Mouse (Mus musculus) spleen, adult 2 months (tissue): ENCODE results near the gene Zfp454. TPM values are rescaled to one million over a fixed set of nuclear protein-coding genes. Genes with fewer than 3 reads are reported as not detected.

Experiments
- DNase-seq, 2 experiments: peaks; one replicate each; pipeline versions ENCODE4 v3.0.0 to v3.0.0-alpha.2; 2012 to 2021; ENCODE audit warnings: low spot score in 2 of 2, low read depth in 1 of 2
- H3K27ac ChIP-seq: fragments of 200-500 bp; 2 replicates; pipeline ENCODE4 v1.5.1; 2012; ENCODE audit warnings: low read length, inconsistent platforms; ENCODE audit not compliant: insufficient read depth
- H3K27me3 ChIP-seq: fragments of 200-500 bp; 2 replicates; pipeline ENCODE4 v1.6.1; 2012; ENCODE audit warnings: mild to moderate bottlenecking, moderate library complexity, low read length, inconsistent platforms; ENCODE audit not compliant: control insufficient read depth, insufficient read depth
- H3K36me3 ChIP-seq: fragments of 200-500 bp; 2 replicates; pipeline ENCODE4 v1.6.1; 2012; ENCODE audit warnings: mild to moderate bottlenecking, low read length, inconsistent platforms; ENCODE audit not compliant: control insufficient read depth, insufficient read depth
- H3K4me1 ChIP-seq: fragments of 200-500 bp; 2 replicates; pipeline ENCODE4 v1.6.1; 2011; ENCODE audit warnings: inconsistent platforms; ENCODE audit not compliant: control insufficient read depth, insufficient read depth, insufficient read length
- H3K4me3 ChIP-seq: fragments of 200-500 bp; 2 replicates; pipeline ENCODE4 v1.5.1; 2011; ENCODE audit warnings: mild to moderate bottlenecking, inconsistent platforms; ENCODE audit not compliant: insufficient read depth, insufficient read length; ENCODE audit errors: extremely low read depth
- CTCF ChIP-seq: fragments of 200-500 bp; IDR thresholded peaks from 2 replicates; pipeline ENCODE4 v1.5.1; 2011; ENCODE audit warnings: mild to moderate bottlenecking, inconsistent platforms; ENCODE audit not compliant: insufficient read depth, insufficient read length, insufficient replicate concordance; ENCODE audit errors: extremely low read depth
- POLR2A ChIP-seq: fragments of 200-500 bp; IDR thresholded peaks from 2 replicates; pipeline ENCODE4 v1.6.1; 2011; ENCODE audit warnings: low read depth, low read length, inconsistent platforms
- WGBS: fragments of 180-500 bp; shearing (Covaris S2); methylation state at CpG from one replicate; pipeline ENCODE4 v1.1.7; 2018; 5-methylcytosine and 5-hydroxymethylcytosine counted together
- polyA plus RNA-seq: library from polyadenylated mRNA; depleted of rRNA; stranded (reverse); fragments of >200 nt; gene quantifications from 2 replicates; pipeline ENCODE4 v1.2.3, GENCODE M21; 2012

The Zfp454 gene
- polyA plus RNA-seq, 1 experiment: not detected

DNA sequence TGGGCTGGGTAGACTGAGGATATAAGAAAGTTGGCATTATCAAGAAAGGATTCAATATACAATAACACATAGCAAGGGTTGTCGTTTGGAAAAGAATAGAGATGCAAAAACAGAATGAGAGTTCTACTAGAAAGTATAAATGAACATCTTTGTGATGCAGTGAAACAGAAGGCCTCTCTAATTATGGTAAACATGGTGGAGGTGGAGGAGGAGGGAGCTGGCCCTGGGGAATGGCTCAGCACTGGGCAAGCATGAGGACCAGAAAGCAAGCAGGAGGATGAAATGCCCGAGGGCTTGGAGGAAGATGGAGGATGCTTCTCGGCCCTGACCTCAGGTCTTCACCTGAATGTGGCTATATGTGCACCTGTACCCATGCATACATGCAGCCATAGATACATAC lies 27.0 kb upstream of the Zfp454 start:
- no peak for TF ChIP-seq CTCF
- no peak for TF ChIP-seq POLR2A
- no peak for DNase-seq
- WGBS: 91% methylated on average over 3 of the region's 3 CpGs
- Histone ChIP-seq H3K36me3 (no peaks in the 10 kb centered on the region), H3K4me3 (no peak overlapping the region), H3K27ac (no peak overlapping the region), H3K4me1 (no peaks in the 10 kb centered on the region), H3K27me3 (no peaks in the 10 kb centered on the region)

DNA sequence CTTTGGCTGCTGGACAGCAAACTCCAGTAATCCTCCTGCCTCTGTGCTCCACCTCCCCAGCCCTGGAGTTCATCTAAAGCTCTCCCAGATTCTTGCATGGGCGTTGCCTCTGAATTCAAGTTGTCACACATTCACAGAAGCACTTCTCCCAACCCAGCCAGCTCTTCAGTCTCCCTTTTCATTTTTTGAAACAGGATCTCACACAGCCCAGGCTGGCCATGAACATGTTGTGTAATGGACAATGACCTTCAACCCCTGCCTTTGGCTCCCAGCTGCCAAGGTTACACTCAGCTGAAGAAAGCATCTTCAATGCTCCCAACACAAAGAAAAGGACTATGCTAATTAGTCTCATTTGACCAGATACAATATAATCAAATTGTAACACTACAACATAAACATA lies 25.9 kb upstream of the Zfp454 start:
- Histone ChIP-seq H3K27me3 (no peaks in the 10 kb centered on the region), H3K4me1 (no peaks in the 10 kb centered on the region), H3K27ac (no peak overlapping the region), H3K36me3 (peaks cover 2% of the 10 kb centered on the region; the same call in 1 of the 2 replicates), H3K4me3 (no peak overlapping the region)
- TF ChIP-seq POLR2A (no peak), CTCF (no peak)
- DNase-seq: no peak
- WGBS: 89% methylated on average over 1 of the region's 1 CpGs

DNA sequence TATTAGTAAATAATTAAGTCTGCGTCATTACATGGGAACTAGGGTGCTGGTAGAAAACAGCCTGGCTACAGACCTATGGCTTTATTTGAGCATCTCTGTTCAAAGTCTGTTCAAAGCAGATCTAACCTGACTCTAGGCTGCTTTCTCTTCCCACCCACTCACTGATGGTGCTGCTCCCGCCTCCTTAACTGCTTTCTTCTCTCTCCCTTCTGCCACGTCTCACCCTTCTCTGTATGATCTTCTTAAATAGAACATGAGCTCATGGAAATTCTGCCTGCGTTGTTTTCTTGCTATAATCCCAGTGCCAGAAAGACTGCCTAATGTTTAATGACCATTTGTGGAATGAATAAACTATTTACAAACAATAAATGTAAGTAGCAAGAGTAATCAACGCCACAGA lies 20.7 kb upstream of the Zfp454 start:
- 92% methylated on average over 5 of the region's 5 CpGs for WGBS
- Histone ChIP-seq H3K36me3 (peaks cover 9% of the 10 kb centered on the region; the same call in 1 of the 2 replicates), H3K4me1 (no peaks in the 10 kb centered on the region), H3K27me3 (no peaks in the 10 kb centered on the region), H3K27ac (no peak overlapping the region), H3K4me3 (no peak overlapping the region)
- DNase-seq: no peak
- TF ChIP-seq POLR2A (no peak), CTCF (no peak)

DNA sequence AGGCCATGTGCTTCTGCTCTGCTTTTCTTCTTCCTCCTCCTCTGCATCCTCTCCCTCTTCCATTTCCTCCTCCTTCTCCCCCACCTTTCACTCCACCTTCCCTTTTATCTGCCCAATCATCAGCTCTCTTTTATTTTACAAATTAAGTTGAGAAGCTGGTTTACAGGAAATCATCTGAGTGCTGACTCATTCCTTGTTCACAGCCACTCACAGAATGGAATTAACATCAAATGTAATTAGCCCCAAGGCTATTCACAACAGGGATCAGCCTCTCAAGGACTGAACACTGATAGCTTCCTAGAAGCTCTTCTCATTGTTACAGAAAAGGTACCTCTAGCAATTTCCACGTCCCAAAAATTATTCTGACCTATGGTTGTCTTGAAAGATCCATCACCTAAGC lies 9.9 kb upstream of the Zfp454 start:
- Histone ChIP-seq H3K4me1 (no peaks in the 10 kb centered on the region), H3K4me3 (no peak overlapping the region), H3K27me3 (no peaks in the 10 kb centered on the region), H3K36me3 (no peaks in the 10 kb centered on the region; the same call in 1 of the 2 replicates), H3K27ac (no peak overlapping the region)
- no peak for DNase-seq
- no peak for TF ChIP-seq POLR2A
- TF ChIP-seq CTCF: no peak
- 72% methylated on average over 1 of the region's 1 CpGs for WGBS

DNA sequence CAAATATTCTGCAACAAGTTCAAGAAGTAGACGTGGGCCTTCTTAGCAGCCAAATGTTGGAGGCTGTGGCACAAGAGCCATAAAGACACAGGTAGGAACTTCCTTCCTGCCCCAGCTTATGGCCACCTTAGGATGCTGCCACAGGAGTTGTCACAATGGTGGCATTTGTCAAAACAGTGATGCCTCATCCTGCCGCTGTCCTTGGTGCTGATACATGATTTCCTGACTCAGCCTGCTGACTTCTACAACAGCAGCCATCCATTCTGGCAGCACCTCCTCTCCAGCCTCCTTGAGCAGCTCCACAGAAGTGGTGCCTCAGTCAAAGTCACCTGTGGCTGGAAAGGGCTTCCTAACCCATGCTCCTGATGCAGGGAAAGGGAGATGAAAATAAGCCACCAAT lies 5.0 kb upstream of the Zfp454 start:
- no peaks in the 10 kb centered on the region for H3K36me3 ChIP-seq
- H3K27me3 ChIP-seq: no peaks in the 10 kb centered on the region
- 38% methylated on average over 2 of the region's 2 CpGs for WGBS
- H3K27ac ChIP-seq: no peak overlapping the region
- DNase-seq: no peak
- H3K4me3 ChIP-seq: no peak overlapping the region
- no peaks in the 10 kb centered on the region for H3K4me1 ChIP-seq
- no peak for TF ChIP-seq CTCF
- no peak for TF ChIP-seq POLR2A

DNA sequence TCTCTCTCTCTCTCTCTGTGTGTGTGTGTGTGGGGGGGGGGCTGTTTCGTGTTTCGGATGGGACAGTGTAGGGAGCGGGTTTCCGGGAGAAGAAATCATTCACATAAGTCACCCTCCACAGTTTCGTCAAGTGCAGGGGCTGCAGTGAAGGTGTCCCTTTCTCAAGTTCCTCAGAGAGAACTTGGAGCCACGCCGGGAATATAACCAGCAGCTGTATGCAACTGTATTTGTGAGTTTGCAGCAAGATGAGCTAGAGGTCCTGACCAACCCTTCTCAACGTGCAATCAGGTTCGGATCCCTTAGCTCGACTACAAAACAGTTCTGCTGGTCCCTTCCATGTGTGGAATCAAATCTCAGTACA lies 538 bp downstream of the Zfp454 start:
- Histone ChIP-seq H3K4me3 (no peak overlapping the region), H3K27ac (no peak overlapping the region), H3K27me3 (no peaks in the 10 kb centered on the region; the same call in 1 of the 2 replicates), H3K36me3 (no peaks in the 10 kb centered on the region), H3K4me1 (no peaks in the 10 kb centered on the region)
- TF ChIP-seq POLR2A (no peak), CTCF (no peak)
- no peak for DNase-seq
- WGBS: 40% methylated on average over 10 of the region's 10 CpGs

DNA sequence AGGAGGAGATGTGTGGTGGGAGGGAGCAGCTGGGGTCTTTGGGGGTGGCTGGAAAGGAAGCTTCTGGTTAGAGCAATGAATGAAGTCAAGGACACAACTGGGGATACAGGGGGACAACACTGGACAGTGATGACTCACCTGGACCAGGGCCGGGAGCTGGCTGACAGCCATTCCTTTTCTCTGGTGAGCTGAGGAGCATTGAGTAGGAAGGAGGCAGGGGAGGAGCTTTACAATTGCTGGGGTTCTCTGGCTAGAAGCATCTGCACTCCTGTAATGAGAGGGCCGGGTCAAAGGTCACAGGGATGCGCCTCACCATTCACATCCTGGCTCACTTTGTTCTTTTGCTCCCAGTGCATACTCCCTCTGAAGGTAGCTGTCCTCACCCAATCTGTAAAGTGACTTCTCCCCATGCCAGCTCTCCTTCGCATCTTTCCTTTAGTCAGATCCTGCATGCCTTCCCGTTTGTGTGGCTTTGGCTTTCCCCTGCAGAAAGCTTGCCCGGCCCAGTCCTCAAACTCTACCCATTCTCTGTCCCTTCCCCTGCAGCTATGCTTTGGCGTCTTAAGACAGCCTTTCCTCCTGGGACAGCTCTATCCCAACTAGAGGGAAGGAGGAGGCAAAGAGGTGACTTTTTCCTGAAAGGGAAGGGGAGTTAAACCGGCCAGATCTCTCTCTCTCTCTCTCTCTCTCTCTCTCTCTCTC lies 1.1 kb downstream of the Zfp454 start:
- TF ChIP-seq CTCF (no peak), POLR2A (no peak)
- no peaks in the 10 kb centered on the region; the same call in 1 of the 2 replicates for H3K27me3 ChIP-seq
- no peaks in the 10 kb centered on the region for H3K36me3 ChIP-seq
- DNase-seq: no peak
- H3K4me3 ChIP-seq: no peak overlapping the region
- 75% methylated on average over 8 of the region's 8 CpGs for WGBS
- H3K27ac ChIP-seq: no peak overlapping the region
- H3K4me1 ChIP-seq: no peaks in the 10 kb centered on the region
